Mouse (Mus musculus) midbrain, embryonic 10.5 days (tissue): ENCODE measurements around the gene Xbp1. TPM values are rescaled to one million over a fixed set of nuclear protein-coding genes. Genes with fewer than 3 reads are reported as not detected.
"Not testable (repeated sequence)": the region's sequence is repeated elsewhere in the genome, so short reads cannot be mapped to it uniquely, and the experiment has no call there.

Experiments used
- DNase-seq: peaks from one replicate; pipeline ENCODE4 v3.0.0-alpha.2; 2017; ENCODE audit warnings: low spot score
- H3K27ac ChIP-seq: fragments of 300-500 bp; sonication (generic); replicated peaks from 2 replicates; pipeline ENCODE4 v1.5.1; 2016; ENCODE audit warnings: mild to moderate bottlenecking
- H3K27me3 ChIP-seq: fragments of 300-500 bp; sonication (generic); 2 replicates; pipeline ENCODE4 v1.6.1; 2016; ENCODE audit warnings: low read depth, mild to moderate bottlenecking; ENCODE audit not compliant: poor library complexity, severe bottlenecking
- H3K36me3 ChIP-seq: fragments of 300-500 bp; sonication (generic); 2 replicates; pipeline ENCODE4 v1.6.1; 2016; ENCODE audit warnings: mild to moderate bottlenecking, moderate library complexity
- H3K4me1 ChIP-seq: fragments of 300-500 bp; sonication (generic); 2 replicates; pipeline ENCODE4 v1.6.1; 2016
- H3K4me3 ChIP-seq: fragments of 300-500 bp; sonication (generic); 2 replicates; pipeline ENCODE4 v1.5.1; 2016; ENCODE audit warnings: mild to moderate bottlenecking, moderate library complexity
- H3K9me3 ChIP-seq: fragments of 300-500 bp; sonication (generic); replicated peaks from 2 replicates; pipeline ENCODE4 v1.6.1; 2016; ENCODE audit warnings: mild to moderate bottlenecking
- WGBS: fragments of 180-500 bp; shearing (Covaris S2); methylation state at CpG from one replicate; pipeline ENCODE4 v1.1.7; 2016; 5-methylcytosine and 5-hydroxymethylcytosine counted together
- polyA plus RNA-seq: library from polyadenylated mRNA; unstranded; fragments of >200 nt; fragmentation: Nextera tagmentation; extraction: Ambion mirVana; gene quantifications from 2 replicates; pipeline ENCODE4 v1.2.1, GENCODE M21; 2016

Gene Xbp1
- polyA plus RNA-seq, 1 experiment from 2014 or later = 131 TPM

- Histone ChIP-seq H3K27ac (no peak overlapping the region), H3K4me1 (peaks cover 30% of the 10 kb centered on the region), H3K27me3 (no peaks in the 10 kb centered on the region), H3K4me3 (no peak overlapping the region), H3K9me3 (no peaks in the 10 kb centered on the region), H3K36me3 (peaks cover 17% of the 10 kb centered on the region)
- 86% methylated on average over 1 of the region's 1 CpGs for WGBS
- no peak for DNase-seq
Measured at GRCm38 (mm10) chr11:5543281-5543680, 22.8 kb downstream of the Xbp1 start.

DNA sequence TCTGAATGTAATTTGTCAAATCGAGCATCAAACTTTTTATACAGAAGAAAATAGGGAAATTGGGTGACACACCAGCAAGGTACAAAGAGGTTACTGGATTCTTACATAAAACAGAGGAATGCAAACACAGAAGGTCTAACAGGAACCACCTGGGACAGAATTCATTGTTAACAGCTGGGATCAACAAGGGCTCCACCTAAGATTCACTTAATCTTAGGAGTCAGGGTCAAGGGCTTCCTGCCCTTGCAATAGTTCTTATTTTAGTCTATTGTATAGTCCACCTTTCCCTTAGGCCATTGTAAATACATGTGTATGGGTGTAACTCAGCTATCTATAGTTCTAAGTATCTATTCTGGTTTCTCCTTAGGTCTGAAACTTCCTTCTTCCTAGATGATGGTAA is 24.2 kb downstream of the Xbp1 start:
- not testable (repeated sequence) for H3K4me3 ChIP-seq, H3K27ac ChIP-seq, H3K36me3 ChIP-seq, H3K27me3 ChIP-seq, DNase-seq
- peaks cover 11% of the 10 kb centered on the region; the same call in 1 of the 2 replicates for H3K9me3 ChIP-seq
- 82% methylated on average over 1 of the region's 1 CpGs for WGBS
- H3K4me1 ChIP-seq = peaks cover 22% of the 10 kb centered on the region

GRCm38 (mm10) chr11:5545457-5545856 is 25.0 kb downstream of the Xbp1 start:
- Histone ChIP-seq H3K27me3 (no peaks in the 10 kb centered on the region), H3K27ac (no peak overlapping the region), H3K9me3 (peaks cover 11% of the 10 kb centered on the region; the same call in 1 of the 2 replicates), H3K4me3 (no peak overlapping the region), H3K4me1 (peaks cover 19% of the 10 kb centered on the region), H3K36me3 (0 out of 2 replicates have a peak, but pooled peaks cover under 1% of the 10 kb centered on the region)
- 88% methylated on average over 4 of the region's 4 CpGs for WGBS
- no peak for DNase-seq

GRCm38 (mm10) chr11:5546693-5547092 is 26.2 kb downstream of the Xbp1 start:
- Histone ChIP-seq H3K36me3 (no peaks in the 10 kb centered on the region), H3K4me1 (peaks cover 7% of the 10 kb centered on the region), H3K9me3 (peaks cover 11% of the 10 kb centered on the region; the same call in 1 of the 2 replicates), H3K27ac (no peak overlapping the region), H3K27me3 (no peaks in the 10 kb centered on the region), H3K4me3 (no peak overlapping the region)
- no peak for DNase-seq
- 89% methylated on average over 3 of the region's 3 CpGs for WGBS

GRCm38 (mm10) chr11:5551430-5551829 is 31.0 kb downstream of the Xbp1 start:
- Histone ChIP-seq H3K27ac (no peak overlapping the region), H3K27me3 (no peaks in the 10 kb centered on the region), H3K4me1 (no peaks in the 10 kb centered on the region), H3K4me3 (no peak overlapping the region), H3K36me3 (no peaks in the 10 kb centered on the region), H3K9me3 (peaks cover 11% of the 10 kb centered on the region; the same call in 1 of the 2 replicates)
- WGBS = 92% methylated on average over 5 of the region's 5 CpGs
- DNase-seq = no peak

DNA sequence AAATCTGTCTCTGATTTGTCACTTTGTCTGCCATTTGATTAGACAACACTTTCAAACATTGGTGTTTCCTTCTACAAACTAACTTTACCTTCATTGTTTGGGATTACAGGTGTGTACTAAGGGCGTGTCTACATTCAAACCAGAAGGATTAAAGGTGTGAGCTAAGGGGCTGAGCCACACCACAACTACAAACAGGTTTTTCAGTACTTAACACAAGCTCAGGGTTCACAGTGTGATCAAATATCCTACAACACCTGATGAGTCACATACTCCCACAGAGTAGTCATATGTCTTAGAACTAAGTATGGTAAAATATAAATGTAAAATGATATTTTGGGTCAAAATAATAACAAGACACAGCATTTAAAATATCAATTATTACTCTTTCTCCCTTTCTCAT is 31.5 kb downstream of the Xbp1 start:
- Histone ChIP-seq H3K4me1 (no peaks in the 10 kb centered on the region), H3K4me3 (no peak overlapping the region), H3K27me3 (no peaks in the 10 kb centered on the region), H3K27ac (no peak overlapping the region), H3K36me3 (no peaks in the 10 kb centered on the region), H3K9me3 (peaks cover 11% of the 10 kb centered on the region; the same call in 1 of the 2 replicates)
- no peak for DNase-seq
- 62% methylated on average over 1 of the region's 1 CpGs for WGBS

DNA sequence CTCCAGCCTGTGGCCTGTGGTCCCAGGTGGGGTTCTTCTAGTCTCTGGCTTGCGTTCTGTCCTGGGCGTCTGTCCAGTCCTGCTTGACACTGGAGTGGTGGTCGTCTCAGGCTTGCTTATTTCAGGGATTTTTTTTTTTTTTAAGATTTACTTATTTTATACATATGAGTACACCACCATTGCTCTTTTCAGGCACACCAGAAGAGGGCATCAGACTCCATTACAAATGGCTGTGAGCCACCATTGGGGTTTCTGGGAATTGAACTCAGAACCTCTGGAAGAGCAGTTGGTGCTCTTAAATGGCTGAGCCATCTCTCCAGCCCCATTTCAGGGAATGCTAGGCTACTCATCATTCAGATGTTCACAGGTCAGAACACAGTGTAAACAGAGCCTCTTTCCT is 39.8 kb downstream of the Xbp1 start:
- Histone ChIP-seq H3K27ac (no peak overlapping the region), H3K4me1 (peaks cover 27% of the 10 kb centered on the region), H3K9me3 (no peaks in the 10 kb centered on the region), H3K27me3 (no peaks in the 10 kb centered on the region), H3K36me3 (no peaks in the 10 kb centered on the region), H3K4me3 (no peak overlapping the region)
- WGBS = 84% methylated on average over 3 of the region's 3 CpGs
- DNase-seq = no peak

- Histone ChIP-seq H3K27me3 (no peaks in the 10 kb centered on the region), H3K27ac (peak overlapping the region; percentile 68), H3K36me3 (no peaks in the 10 kb centered on the region), H3K4me3 (0 out of 2 replicates have a peak overlapping the region, but pooled peaks have one; percentile 21), H3K4me1 (peaks cover 27% of the 10 kb centered on the region), H3K9me3 (no peaks in the 10 kb centered on the region)
- DNase-seq = peak; percentile 50
- 21% methylated on average over 9 of the region's 9 CpGs for WGBS
Measured at GRCm38 (mm10) chr11:5562625-5563268, 42.3 kb downstream of the Xbp1 start.

DNA sequence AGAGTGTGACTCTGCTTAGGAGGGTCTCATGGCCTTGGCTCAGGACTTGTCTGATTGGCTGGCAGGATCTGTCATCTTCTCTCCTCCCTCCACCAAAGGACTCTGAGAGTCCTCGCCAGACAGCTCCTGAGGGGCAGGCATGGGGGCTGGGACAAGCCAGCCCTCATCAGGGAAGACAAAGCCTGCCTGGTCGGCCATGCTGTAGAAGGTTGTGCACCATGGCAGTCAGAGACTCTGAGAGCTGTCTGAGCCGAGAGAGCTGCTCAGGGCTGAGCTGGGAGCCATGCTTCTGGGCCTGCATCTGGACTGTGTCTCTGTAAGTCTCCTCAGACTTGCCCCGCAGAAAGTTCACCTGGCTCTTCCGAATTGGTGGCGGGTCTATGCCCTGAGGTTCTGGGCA is 43.4 kb downstream of the Xbp1 start:
- Histone ChIP-seq H3K27ac (0 out of 2 replicates have a peak overlapping the region, but pooled peaks have one; percentile 10), H3K9me3 (no peaks in the 10 kb centered on the region), H3K27me3 (no peaks in the 10 kb centered on the region), H3K4me1 (peaks cover 27% of the 10 kb centered on the region), H3K36me3 (no peaks in the 10 kb centered on the region), H3K4me3 (no peak overlapping the region)
- WGBS = 62% methylated on average over 6 of the region's 6 CpGs
- no peak for DNase-seq

- DNase-seq = no peak
- no peaks in the 10 kb centered on the region for H3K9me3 ChIP-seq
- peaks cover 27% of the 10 kb centered on the region for H3K4me1 ChIP-seq
- H3K36me3 ChIP-seq = no peaks in the 10 kb centered on the region
- no peak overlapping the region for H3K4me3 ChIP-seq
- no peaks in the 10 kb centered on the region for H3K27me3 ChIP-seq
- no peak overlapping the region for H3K27ac ChIP-seq
- 86% methylated on average over 3 of the region's 3 CpGs for WGBS
Measured at GRCm38 (mm10) chr11:5565596-5565995, 45.1 kb downstream of the Xbp1 start.

DNA sequence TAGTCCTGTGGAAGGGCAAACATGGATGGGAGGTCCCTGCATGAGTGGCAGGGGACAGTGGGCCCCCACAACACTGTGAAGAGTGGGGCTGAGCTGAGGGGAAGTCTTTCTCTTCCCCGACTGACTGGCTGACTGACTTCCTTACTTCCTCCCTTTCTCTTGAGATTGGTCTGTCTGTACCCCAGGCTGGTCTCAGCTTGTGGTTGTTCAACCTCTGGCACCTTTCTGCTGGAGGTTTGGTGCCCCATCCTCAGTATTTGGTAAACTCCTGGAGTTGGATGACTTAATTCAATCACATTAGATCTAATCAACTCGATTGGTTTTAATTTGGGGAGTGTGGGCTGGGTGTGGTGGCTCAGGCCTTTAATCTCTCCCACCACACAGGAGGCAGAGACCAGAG is 46.0 kb downstream of the Xbp1 start:
- H3K4me1 ChIP-seq = peaks cover 24% of the 10 kb centered on the region
- H3K27me3 ChIP-seq = no peaks in the 10 kb centered on the region
- no peak overlapping the region for H3K4me3 ChIP-seq
- no peaks in the 10 kb centered on the region for H3K36me3 ChIP-seq
- WGBS = 78% methylated on average over 2 of the region's 2 CpGs
- no peak overlapping the region for H3K27ac ChIP-seq
- DNase-seq = no peak
- H3K9me3 ChIP-seq = no peaks in the 10 kb centered on the region

GRCm38 (mm10) chr11:5567654-5568053 is 47.2 kb downstream of the Xbp1 start:
- WGBS = 97% methylated on average over 6 of the region's 6 CpGs
- H3K27ac ChIP-seq = no peak overlapping the region
- H3K4me1 ChIP-seq = peaks cover 18% of the 10 kb centered on the region
- no peaks in the 10 kb centered on the region for H3K27me3 ChIP-seq
- no peaks in the 10 kb centered on the region for H3K9me3 ChIP-seq
- H3K36me3 ChIP-seq = no peaks in the 10 kb centered on the region
- no peak for DNase-seq
- no peak overlapping the region for H3K4me3 ChIP-seq

GRCm38 (mm10) chr11:5568082-5568481 is 47.6 kb downstream of the Xbp1 start:
- H3K4me1 ChIP-seq = peaks cover 14% of the 10 kb centered on the region
- no peaks in the 10 kb centered on the region for H3K27me3 ChIP-seq

More at GRCm38 (mm10) chr11:5568082-5568481, 47.6 kb downstream of the Xbp1 start:
- H3K36me3 ChIP-seq = no peaks in the 10 kb centered on the region
- DNase-seq = no peak
- no peaks in the 10 kb centered on the region for H3K9me3 ChIP-seq
- no peak overlapping the region for H3K27ac ChIP-seq
- no peak overlapping the region for H3K4me3 ChIP-seq
- WGBS = 88% methylated on average over 5 of the region's 5 CpGs
